Mouse (Mus musculus) forebrain, embryonic 13.5 days (tissue): Measurements from ENCODE around the gene Psmc2. TPM values are rescaled to one million over a fixed set of nuclear protein-coding genes. Genes with fewer than 3 reads are reported as not detected.

Source experiments
- ATAC-seq: fragments of 200-750 bp; cut with Nextera tagmentation; 2 replicates; pipeline ENCODE4 v1.8.0; 2017
- H3K27ac ChIP-seq: fragments of 300-500 bp; sonication (generic); 2 replicates; pipeline ENCODE4 v1.5.1; 2015; ENCODE audit warnings: inconsistent platforms, mild to moderate bottlenecking, moderate library complexity
- H3K27me3 ChIP-seq: fragments of 300-500 bp; sonication (generic); 2 replicates; pipeline ENCODE4 v1.6.1; 2015; ENCODE audit warnings: mild to moderate bottlenecking, inconsistent platforms
- H3K36me3 ChIP-seq: fragments of 300-500 bp; sonication (generic); 2 replicates; pipeline ENCODE4 v1.6.1; 2015; ENCODE audit warnings: mild to moderate bottlenecking, inconsistent platforms; ENCODE audit not compliant: poor library complexity, severe bottlenecking
- H3K4me1 ChIP-seq: fragments of 300-500 bp; sonication (generic); 2 replicates; pipeline ENCODE4 v1.6.1; 2015; ENCODE audit warnings: inconsistent platforms
- H3K4me2 ChIP-seq: fragments of 300-500 bp; sonication (generic); 2 replicates; pipeline ENCODE4 v1.6.1; 2015; ENCODE audit warnings: inconsistent platforms, mild to moderate bottlenecking, moderate library complexity
- H3K4me3 ChIP-seq: fragments of 300-500 bp; sonication (generic); 2 replicates; pipeline ENCODE4 v1.5.1; 2015; ENCODE audit warnings: mild to moderate bottlenecking, inconsistent platforms
- H3K9ac ChIP-seq: fragments of 300-500 bp; sonication (generic); 2 replicates; pipeline ENCODE4 v1.6.1; 2015; ENCODE audit warnings: mild to moderate bottlenecking, inconsistent platforms
- H3K9me3 ChIP-seq: fragments of 300-500 bp; sonication (generic); replicated peaks from 2 replicates; pipeline ENCODE4 v1.6.1; 2016; ENCODE audit warnings: inconsistent platforms
- WGBS: fragments of 180-500 bp; shearing (Covaris S2); methylation state at CpG from one replicate; pipeline ENCODE4 v1.1.7; 2015; 5-methylcytosine and 5-hydroxymethylcytosine counted together
- polyA plus RNA-seq: library from polyadenylated mRNA; unstranded; fragments of >200 nt; fragmentation: Nextera tagmentation; extraction: Ambion mirVana; gene quantifications from 2 replicates; pipeline ENCODE4 v1.2.1, GENCODE M21; 2015

Gene Psmc2
- polyA plus RNA-seq, 1 experiment from 2014 or later: 214 TPM

DNA sequence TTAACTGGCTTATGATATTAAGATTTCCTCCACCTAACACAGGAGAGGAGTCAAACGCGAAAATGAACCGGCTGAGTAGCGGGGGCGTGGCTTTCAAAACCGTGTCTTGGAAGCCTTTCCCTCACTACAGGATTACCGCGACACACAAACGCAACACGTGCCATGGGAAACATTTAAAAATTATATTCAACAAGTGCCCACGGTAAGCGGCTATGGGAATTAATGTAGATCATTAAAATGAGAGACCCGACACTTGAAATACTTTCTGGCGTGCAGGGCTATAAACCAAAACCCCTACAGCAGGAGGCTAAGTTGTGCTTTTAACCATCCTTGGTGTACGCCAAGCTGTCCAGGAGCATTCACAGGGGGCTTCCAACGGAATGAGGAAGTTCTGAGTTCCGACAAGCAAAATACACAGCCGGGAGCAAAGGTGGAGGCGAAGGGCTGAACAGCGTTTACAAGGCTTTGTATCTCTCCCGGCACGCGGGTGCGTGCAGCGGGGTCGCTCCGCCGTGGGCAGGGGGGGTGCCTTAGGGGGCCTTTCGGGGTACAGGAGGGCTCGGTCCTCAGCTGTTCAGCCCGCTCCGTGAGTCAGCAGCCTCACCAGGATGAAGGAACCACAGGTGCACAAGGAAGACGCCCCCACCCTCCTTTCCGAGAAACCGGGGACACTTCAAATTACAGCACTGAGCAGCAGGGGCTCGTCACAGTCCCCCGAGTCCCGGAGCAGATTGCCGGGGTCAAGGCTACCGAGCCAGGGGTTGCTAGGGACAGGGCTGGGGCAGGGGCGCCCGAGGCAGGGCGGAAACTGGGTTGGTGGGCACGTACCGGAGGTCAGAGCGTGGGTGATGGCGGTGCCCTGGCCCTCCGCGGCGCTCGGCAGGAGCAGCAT lies 676 bp upstream of the Psmc2 start:
- Histone ChIP-seq H3K36me3 (peaks cover 39% of the 10 kb centered on the region), H3K27ac (peak overlapping the region; percentile 73), H3K4me3 (peak overlapping the region; percentile 97), H3K4me1 (peaks cover 33% of the 10 kb centered on the region), H3K27me3 (no peaks in the 10 kb centered on the region), H3K9me3 (no peaks in the 10 kb centered on the region), H3K4me2 (peak overlapping the region; percentile 97), H3K9ac (peak overlapping the region; percentile 87)
- under 1% methylated on average over 43 of the region's 51 CpGs for WGBS
- peak; percentile 85; the same call in 1 of the 2 replicates for ATAC-seq

GRCm38 (mm10) chr5:21785776-21786175 lies 693 bp downstream of the Psmc2 start:
- H3K4me2 ChIP-seq: peak overlapping the region; percentile 61; the same call in 1 of the 2 replicates
- H3K36me3 ChIP-seq: peaks cover 26% of the 10 kb centered on the region
- H3K27me3 ChIP-seq: no peaks in the 10 kb centered on the region
- H3K4me3 ChIP-seq: no peak overlapping the region
- peaks cover 42% of the 10 kb centered on the region for H3K4me1 ChIP-seq
- H3K9ac ChIP-seq: no peak overlapping the region
- no peaks in the 10 kb centered on the region for H3K9me3 ChIP-seq
- H3K27ac ChIP-seq: no peak overlapping the region
- WGBS: 75% methylated on average over 6 of the region's 7 CpGs
- no peak for ATAC-seq

DNA sequence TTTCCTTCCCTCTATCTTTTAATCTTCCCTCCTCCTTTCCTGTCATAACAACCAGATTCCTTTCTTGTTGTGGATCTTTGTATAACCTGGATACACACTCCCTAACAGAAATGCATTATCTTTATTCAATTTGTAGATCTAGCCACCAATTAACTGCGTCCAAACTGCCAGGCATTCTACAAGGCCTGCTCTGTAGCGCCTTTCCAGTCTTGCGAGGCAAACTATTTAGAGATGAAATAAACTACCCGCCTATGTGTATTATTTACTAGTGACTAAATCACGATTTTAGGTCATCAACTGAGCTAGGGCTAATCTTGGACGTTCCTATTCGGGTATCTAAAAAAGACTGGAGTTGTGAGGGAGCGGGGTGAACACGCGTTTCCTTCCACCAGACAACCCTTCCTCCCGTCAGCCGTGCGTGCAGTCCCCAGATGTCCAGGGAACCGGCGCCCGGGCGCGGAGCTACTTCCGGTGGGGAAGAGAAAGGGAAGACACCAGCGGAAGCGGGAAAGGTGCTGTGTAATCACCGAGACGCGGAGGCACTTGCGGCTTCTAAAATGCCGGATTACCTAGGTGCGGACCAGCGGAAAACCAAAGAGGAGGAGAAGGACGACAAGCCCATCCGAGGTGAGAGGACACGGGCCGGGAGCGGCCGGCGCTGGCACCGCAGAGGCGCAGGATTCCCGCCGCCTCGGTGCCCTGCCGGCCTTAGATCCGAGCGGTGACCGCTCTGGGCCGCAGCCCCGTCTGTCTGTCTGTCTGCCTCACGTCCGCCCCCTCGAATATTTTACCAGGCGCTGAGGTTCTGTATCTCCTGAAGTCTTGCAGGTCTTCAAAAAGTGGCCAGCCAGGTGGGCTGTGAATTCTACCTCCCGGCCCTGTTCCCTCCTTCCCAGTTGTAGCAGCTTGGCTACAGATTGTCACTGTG lies 1.4 kb downstream of the Psmc2 start:
- Histone ChIP-seq H3K9me3 (no peaks in the 10 kb centered on the region), H3K4me3 (peak overlapping the region; percentile 94), H3K27me3 (no peaks in the 10 kb centered on the region), H3K27ac (peak overlapping the region; percentile 85), H3K4me1 (peaks cover 42% of the 10 kb centered on the region), H3K9ac (peak overlapping the region; percentile 90), H3K4me2 (peak overlapping the region; percentile 61), H3K36me3 (peaks cover 18% of the 10 kb centered on the region)
- WGBS: 2% methylated on average over 50 of the region's 51 CpGs
- peak; percentile 88 for ATAC-seq

DNA sequence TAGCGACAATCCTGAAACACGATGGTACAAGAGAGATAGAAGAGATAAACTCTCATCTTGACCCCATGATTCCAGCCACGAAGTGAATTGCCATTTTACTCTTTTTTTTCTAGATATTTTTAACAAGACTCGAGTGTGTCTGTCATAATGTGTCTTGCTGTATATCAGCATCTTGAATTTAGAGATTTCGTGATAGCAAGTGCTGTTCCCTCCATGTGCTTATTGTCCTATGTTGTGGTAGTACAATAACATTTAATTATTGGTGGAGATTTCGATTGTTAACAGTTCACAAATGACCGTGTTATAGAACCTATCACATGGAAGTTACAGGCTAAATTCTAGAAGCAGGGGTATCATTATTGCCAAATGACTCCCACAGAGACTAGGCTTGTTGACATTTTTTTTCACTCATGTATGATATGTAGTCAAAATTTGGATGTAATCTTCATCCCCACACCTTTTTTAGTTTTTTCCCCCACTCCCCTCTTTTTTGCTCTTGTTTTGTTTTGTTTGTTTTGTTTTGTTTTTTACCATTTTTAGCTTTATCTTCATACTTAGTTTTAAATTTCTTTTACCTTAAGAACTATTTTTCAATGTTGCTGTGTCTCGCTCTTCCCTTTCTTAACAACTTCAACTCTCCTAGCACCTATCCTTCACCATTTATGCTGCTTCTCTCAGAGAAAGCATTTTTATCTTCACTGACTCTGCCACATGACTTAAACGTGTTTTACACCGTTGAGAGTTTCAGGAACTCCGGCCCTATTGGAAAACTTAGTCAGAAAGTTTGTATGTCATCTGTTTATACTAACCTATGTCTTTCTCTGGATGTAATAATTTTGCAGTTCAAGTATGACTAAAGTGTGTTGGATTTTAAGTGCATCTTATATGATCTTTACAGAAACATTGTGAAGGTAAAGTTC lies 2.4 kb downstream of the Psmc2 start:
- Histone ChIP-seq H3K4me2 (peak overlapping the region; percentile 61), H3K9ac (peak overlapping the region; percentile 90), H3K4me1 (peaks cover 42% of the 10 kb centered on the region), H3K9me3 (no peaks in the 10 kb centered on the region), H3K36me3 (peaks cover 17% of the 10 kb centered on the region), H3K27ac (peak overlapping the region; percentile 85; the same call in 1 of the 2 replicates), H3K27me3 (no peaks in the 10 kb centered on the region), H3K4me3 (peak overlapping the region; percentile 94)
- no peak for ATAC-seq
- 37% methylated on average over 11 of the region's 11 CpGs for WGBS

DNA sequence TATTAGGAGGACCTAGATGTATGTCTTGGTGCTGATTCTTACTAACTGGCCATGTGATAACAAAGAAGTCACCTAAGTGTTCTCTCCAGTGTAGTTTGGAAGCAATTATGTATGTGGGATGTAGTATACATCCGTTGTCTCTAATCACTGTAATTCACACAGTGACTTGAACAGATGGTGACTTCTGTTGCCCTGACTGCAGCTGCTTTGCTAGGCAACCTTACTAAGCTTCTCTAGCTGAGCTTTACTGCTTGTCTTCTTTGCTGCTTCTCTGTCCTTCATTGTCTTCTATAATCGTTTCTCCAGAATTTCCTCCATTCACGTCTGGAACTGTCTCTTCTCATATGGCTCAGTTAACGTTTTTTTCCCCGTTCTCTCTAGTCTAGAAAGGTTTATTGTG lies 4.0 kb downstream of the Psmc2 start:
- WGBS: 70% methylated on average over 5 of the region's 5 CpGs
- Histone ChIP-seq H3K36me3 (peaks cover 11% of the 10 kb centered on the region), H3K9ac (no peak overlapping the region), H3K4me3 (no peak overlapping the region), H3K27me3 (no peaks in the 10 kb centered on the region), H3K27ac (peak overlapping the region; percentile 28; the same call in 1 of the 2 replicates), H3K4me2 (peak overlapping the region; percentile 15), H3K9me3 (no peaks in the 10 kb centered on the region), H3K4me1 (peaks cover 40% of the 10 kb centered on the region)
- ATAC-seq: no peak

DNA sequence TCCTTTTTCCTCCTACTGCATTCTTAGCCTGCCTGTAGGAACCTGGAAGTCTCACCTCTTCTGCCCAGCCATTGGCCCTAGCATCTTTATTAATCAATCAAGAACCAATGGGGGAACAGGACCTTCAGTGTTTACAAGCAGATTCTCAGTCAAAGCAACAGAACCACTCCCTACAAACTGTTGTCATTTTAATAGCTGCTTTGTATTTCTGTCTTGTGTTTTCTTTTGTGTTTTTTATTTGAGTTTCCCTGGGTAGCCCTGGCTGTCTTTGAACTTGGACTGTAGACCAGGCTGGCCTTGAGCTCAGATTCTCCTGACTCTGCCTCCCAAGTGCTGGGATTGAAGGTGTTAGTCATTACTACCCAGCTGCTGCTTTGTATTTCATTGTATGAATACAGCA lies 7.1 kb downstream of the Psmc2 start:
- Histone ChIP-seq H3K4me1 (peaks cover 31% of the 10 kb centered on the region), H3K4me2 (no peak overlapping the region), H3K27ac (no peak overlapping the region), H3K4me3 (no peak overlapping the region), H3K36me3 (peaks cover 28% of the 10 kb centered on the region), H3K9ac (no peak overlapping the region), H3K27me3 (no peaks in the 10 kb centered on the region), H3K9me3 (no peaks in the 10 kb centered on the region)
- no peak for ATAC-seq

DNA sequence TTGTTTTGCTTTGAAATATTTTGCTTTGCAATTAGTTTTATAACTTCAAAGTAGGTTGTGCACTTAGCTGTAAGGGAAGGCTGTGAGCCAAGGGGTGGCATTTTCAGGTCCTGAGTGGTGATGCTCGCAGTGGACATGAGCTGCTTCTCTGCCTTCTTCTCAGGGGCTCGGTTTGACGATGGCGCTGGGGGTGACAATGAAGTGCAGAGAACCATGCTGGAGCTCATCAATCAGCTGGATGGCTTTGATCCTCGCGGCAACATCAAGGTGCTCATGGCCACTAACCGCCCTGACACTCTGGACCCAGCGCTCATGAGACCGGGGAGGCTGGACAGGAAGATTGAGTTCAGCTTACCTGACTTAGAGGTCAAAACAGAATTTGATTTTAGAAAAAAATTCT lies 17.8 kb downstream of the Psmc2 start:
- H3K27ac ChIP-seq: no peak overlapping the region
- ATAC-seq: no peak
- H3K4me1 ChIP-seq: no peaks in the 10 kb centered on the region
- H3K36me3 ChIP-seq: peaks cover 58% of the 10 kb centered on the region
- H3K4me2 ChIP-seq: no peak overlapping the region
- H3K4me3 ChIP-seq: no peak overlapping the region
- H3K27me3 ChIP-seq: no peaks in the 10 kb centered on the region
- H3K9me3 ChIP-seq: no peaks in the 10 kb centered on the region
- WGBS: 95% methylated on average over 9 of the region's 9 CpGs
- H3K9ac ChIP-seq: no peak overlapping the region

GRCm38 (mm10) chr5:21803691-21804188 lies 18.7 kb downstream of the Psmc2 start:
- Histone ChIP-seq H3K36me3 (peaks cover 52% of the 10 kb centered on the region), H3K27me3 (no peaks in the 10 kb centered on the region), H3K4me3 (no peak overlapping the region), H3K9ac (no peak overlapping the region), H3K4me1 (no peaks in the 10 kb centered on the region), H3K27ac (no peak overlapping the region), H3K4me2 (no peak overlapping the region), H3K9me3 (no peaks in the 10 kb centered on the region)
- no peak for ATAC-seq
- WGBS: 83% methylated on average over 12 of the region's 12 CpGs

DNA sequence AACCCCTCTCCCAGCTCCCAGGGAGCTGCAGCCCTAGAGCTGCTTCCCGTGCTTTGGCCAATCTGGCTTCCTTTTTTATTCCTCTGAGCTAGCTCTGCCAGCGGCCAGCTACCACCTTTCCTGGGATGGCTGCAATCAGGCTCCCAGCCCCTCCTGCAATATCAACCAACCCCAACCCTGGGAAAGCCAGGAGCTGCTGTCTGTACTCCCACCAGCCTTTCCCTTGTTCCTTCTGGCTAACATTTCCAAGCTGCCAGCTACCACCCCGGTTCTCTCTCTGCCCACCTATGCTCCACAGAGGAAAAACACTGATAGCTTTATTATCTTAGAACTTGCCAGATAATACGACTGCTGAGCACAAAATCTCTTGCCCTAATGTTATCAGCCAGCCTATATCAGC lies 19.8 kb downstream of the Psmc2 start:
- H3K9ac ChIP-seq: no peak overlapping the region
- ATAC-seq: no peak
- H3K27ac ChIP-seq: no peak overlapping the region
- H3K27me3 ChIP-seq: no peaks in the 10 kb centered on the region
- H3K4me1 ChIP-seq: no peaks in the 10 kb centered on the region
- peaks cover 43% of the 10 kb centered on the region for H3K36me3 ChIP-seq
- H3K9me3 ChIP-seq: no peaks in the 10 kb centered on the region
- no peak overlapping the region for H3K4me3 ChIP-seq
- 79% methylated on average over 4 of the region's 4 CpGs for WGBS
- H3K4me2 ChIP-seq: no peak overlapping the region

GRCm38 (mm10) chr5:21810924-21811323 lies 25.8 kb downstream of the Psmc2 start:
- H3K4me1 ChIP-seq: no peaks in the 10 kb centered on the region
- no peak overlapping the region for H3K4me2 ChIP-seq
- H3K36me3 ChIP-seq: no peaks in the 10 kb centered on the region
- no peak for ATAC-seq
- no peak overlapping the region for H3K27ac ChIP-seq
- no peak overlapping the region for H3K4me3 ChIP-seq
- no peaks in the 10 kb centered on the region for H3K27me3 ChIP-seq
- no peaks in the 10 kb centered on the region for H3K9me3 ChIP-seq
- WGBS: 82% methylated on average over 10 of the region's 10 CpGs
- H3K9ac ChIP-seq: no peak overlapping the region

GRCm38 (mm10) chr5:21813994-21814393 lies 28.9 kb downstream of the Psmc2 start:
- WGBS: 43% methylated on average over 1 of the region's 1 CpGs
- no peak overlapping the region for H3K4me3 ChIP-seq
- H3K27ac ChIP-seq: no peak overlapping the region
- H3K4me1 ChIP-seq: no peaks in the 10 kb centered on the region
- no peaks in the 10 kb centered on the region for H3K27me3 ChIP-seq
- no peaks in the 10 kb centered on the region for H3K36me3 ChIP-seq
- H3K9ac ChIP-seq: no peak overlapping the region
- no peaks in the 10 kb centered on the region for H3K9me3 ChIP-seq
- H3K4me2 ChIP-seq: no peak overlapping the region
- ATAC-seq: no peak
